Mouse (Mus musculus): ENCODE results near the gene Kctd21. TPM values are rescaled to one million over a fixed set of nuclear protein-coding genes. Genes with fewer than 3 reads are reported as not detected.

Kctd21 gene
- polyA plus RNA-seq, 1 experiment from 2014 or later, result 1.4 TPM

GRCm38 (mm10) chr7:97382661-97383060 is 50.5 kb downstream of the Kctd21 start:
- Histone ChIP-seq H3K36me3 (ENCODE audit: control insufficient read depth, insufficient read depth) (peaks cover 58% of the 10 kb centered on the region), H3K4me2 (ENCODE audit: low read depth, low read length) (no peak overlapping the region), H3K9ac (ENCODE audit: low read depth, low read length) (no peak overlapping the region), H3K4me3 (ENCODE audit: low read depth, low read length) (no peak overlapping the region), H3K27me3 (ENCODE audit: control insufficient read depth, insufficient read depth, low read depth, low read length) (no peaks in the 10 kb centered on the region), H3K4me1 (ENCODE audit: control insufficient read depth, low read depth, low read length) (no peaks in the 10 kb centered on the region), H3K9me3 (replicated peaks; ENCODE audit: control insufficient read depth, low read length) (no peaks in the 10 kb centered on the region), H3K27ac (ENCODE audit: low read length) (no peak overlapping the region)
- 88% methylated on average over 8 of the region's 8 CpGs for WGBS (ENCODE audit: insufficient replicate concordance)
- ATAC-seq (ENCODE audit: low read depth), result no peak

- H3K4me3 ChIP-seq (ENCODE audit: low read depth, low read length), result no peak overlapping the region
- no peaks in the 10 kb centered on the region for H3K4me1 ChIP-seq (ENCODE audit: control insufficient read depth, low read depth, low read length)
- H3K9me3 ChIP-seq (replicated peaks; ENCODE audit: control insufficient read depth, low read length), result no peaks in the 10 kb centered on the region
- H3K27ac ChIP-seq (ENCODE audit: low read length), result no peak overlapping the region
- no peak overlapping the region for H3K4me2 ChIP-seq (ENCODE audit: low read depth, low read length)
- H3K27me3 ChIP-seq (ENCODE audit: control insufficient read depth, insufficient read depth, low read depth, low read length), result no peaks in the 10 kb centered on the region
- ATAC-seq (ENCODE audit: low read depth), result no peak
- peaks cover 55% of the 10 kb centered on the region for H3K36me3 ChIP-seq (ENCODE audit: control insufficient read depth, insufficient read depth)
- H3K9ac ChIP-seq (ENCODE audit: low read depth, low read length), result no peak overlapping the region
- 79% methylated on average over 10 of the region's 10 CpGs for WGBS (ENCODE audit: insufficient replicate concordance)
Measured at GRCm38 (mm10) chr7:97383496-97384132, 51.5 kb downstream of the Kctd21 start.

- H3K4me2 ChIP-seq (ENCODE audit: low read depth, low read length), result no peak overlapping the region
- H3K9ac ChIP-seq (ENCODE audit: low read depth, low read length), result no peak overlapping the region
Measured at GRCm38 (mm10) chr7:97386106-97386805, 54.1 kb downstream of the Kctd21 start.

GRCm38 (mm10) chr7:97386806-97387370 is 54.8 kb downstream of the Kctd21 start:
- ATAC-seq (ENCODE audit: low read depth), result no peak
- 77% methylated on average over 5 of the region's 5 CpGs for WGBS (ENCODE audit: insufficient replicate concordance)
- no peaks in the 10 kb centered on the region for H3K9me3 ChIP-seq (replicated peaks; ENCODE audit: control insufficient read depth, low read length)
- H3K4me3 ChIP-seq (ENCODE audit: low read depth, low read length), result no peak overlapping the region
- no peaks in the 10 kb centered on the region for H3K4me1 ChIP-seq (ENCODE audit: control insufficient read depth, low read depth, low read length)
- H3K9ac ChIP-seq (ENCODE audit: low read depth, low read length), result no peak overlapping the region
- no peaks in the 10 kb centered on the region for H3K27me3 ChIP-seq (ENCODE audit: control insufficient read depth, insufficient read depth, low read depth, low read length)
- peaks cover 50% of the 10 kb centered on the region for H3K36me3 ChIP-seq (ENCODE audit: control insufficient read depth, insufficient read depth)
- no peak overlapping the region for H3K4me2 ChIP-seq (ENCODE audit: low read depth, low read length)
- no peak overlapping the region for H3K27ac ChIP-seq (ENCODE audit: low read length)

More at GRCm38 (mm10) chr7:97386106-97386805, 54.1 kb downstream of the Kctd21 start:
- WGBS (ENCODE audit: insufficient replicate concordance), result 81% methylated on average over 7 of the region's 7 CpGs
- Histone ChIP-seq H3K9me3 (replicated peaks; ENCODE audit: control insufficient read depth, low read length) (no peaks in the 10 kb centered on the region), H3K27ac (ENCODE audit: low read length) (no peak overlapping the region), H3K4me1 (ENCODE audit: control insufficient read depth, low read depth, low read length) (no peaks in the 10 kb centered on the region), H3K4me3 (ENCODE audit: low read depth, low read length) (no peak overlapping the region), H3K27me3 (ENCODE audit: control insufficient read depth, insufficient read depth, low read depth, low read length) (no peaks in the 10 kb centered on the region), H3K36me3 (ENCODE audit: control insufficient read depth, insufficient read depth) (peaks cover 48% of the 10 kb centered on the region)
- ATAC-seq (ENCODE audit: low read depth), result no peak

GRCm38 (mm10) chr7:97387561-97388147 is 55.5 kb downstream of the Kctd21 start:
- H3K4me3 ChIP-seq (ENCODE audit: low read depth, low read length), result no peak overlapping the region
- H3K4me1 ChIP-seq (ENCODE audit: control insufficient read depth, low read depth, low read length), result no peaks in the 10 kb centered on the region
- peaks cover 48% of the 10 kb centered on the region for H3K36me3 ChIP-seq (ENCODE audit: control insufficient read depth, insufficient read depth)
- WGBS (ENCODE audit: insufficient replicate concordance), result 73% methylated on average over 8 of the region's 8 CpGs
- H3K4me2 ChIP-seq (ENCODE audit: low read depth, low read length), result no peak overlapping the region
- H3K27me3 ChIP-seq (ENCODE audit: control insufficient read depth, insufficient read depth, low read depth, low read length), result no peaks in the 10 kb centered on the region
- no peak overlapping the region for H3K9ac ChIP-seq (ENCODE audit: low read depth, low read length)
- no peaks in the 10 kb centered on the region for H3K9me3 ChIP-seq (replicated peaks; ENCODE audit: control insufficient read depth, low read length)
- no peak for ATAC-seq (ENCODE audit: low read depth)
- no peak overlapping the region for H3K27ac ChIP-seq (ENCODE audit: low read length)

GRCm38 (mm10) chr7:97388541-97388940 is 56.4 kb downstream of the Kctd21 start:
- Histone ChIP-seq H3K4me2 (ENCODE audit: low read depth, low read length) (no peak overlapping the region), H3K4me1 (ENCODE audit: control insufficient read depth, low read depth, low read length) (no peaks in the 10 kb centered on the region), H3K27me3 (ENCODE audit: control insufficient read depth, insufficient read depth, low read depth, low read length) (no peaks in the 10 kb centered on the region), H3K4me3 (ENCODE audit: low read depth, low read length) (no peak overlapping the region), H3K9me3 (replicated peaks; ENCODE audit: control insufficient read depth, low read length) (no peaks in the 10 kb centered on the region), H3K27ac (ENCODE audit: low read length) (no peak overlapping the region), H3K9ac (ENCODE audit: low read depth, low read length) (no peak overlapping the region), H3K36me3 (ENCODE audit: control insufficient read depth, insufficient read depth) (peaks cover 42% of the 10 kb centered on the region)
- 75% methylated on average over 4 of the region's 4 CpGs for WGBS (ENCODE audit: insufficient replicate concordance)
- no peak for ATAC-seq (ENCODE audit: low read depth)

GRCm38 (mm10) chr7:97391293-97392078 is 59.4 kb downstream of the Kctd21 start:
- no peak overlapping the region for H3K4me2 ChIP-seq (ENCODE audit: low read depth, low read length)
- no peak overlapping the region for H3K27ac ChIP-seq (ENCODE audit: low read length)
- H3K9ac ChIP-seq (ENCODE audit: low read depth, low read length), result no peak overlapping the region
- H3K27me3 ChIP-seq (ENCODE audit: control insufficient read depth, insufficient read depth, low read depth, low read length), result no peaks in the 10 kb centered on the region
- no peak for ATAC-seq (ENCODE audit: low read depth)
- 73% methylated on average over 13 of the region's 13 CpGs for WGBS (ENCODE audit: insufficient replicate concordance)
- peaks cover 28% of the 10 kb centered on the region for H3K36me3 ChIP-seq (ENCODE audit: control insufficient read depth, insufficient read depth)
- no peak overlapping the region for H3K4me3 ChIP-seq (ENCODE audit: low read depth, low read length)
- H3K4me1 ChIP-seq (ENCODE audit: control insufficient read depth, low read depth, low read length), result no peaks in the 10 kb centered on the region
- no peaks in the 10 kb centered on the region for H3K9me3 ChIP-seq (replicated peaks; ENCODE audit: control insufficient read depth, low read length)

- no peak overlapping the region for H3K4me2 ChIP-seq (ENCODE audit: low read depth, low read length)
- H3K4me3 ChIP-seq (ENCODE audit: low read depth, low read length), result no peak overlapping the region
- ATAC-seq (ENCODE audit: low read depth), result no peak
- no peaks in the 10 kb centered on the region for H3K4me1 ChIP-seq (ENCODE audit: control insufficient read depth, low read depth, low read length)
- H3K9me3 ChIP-seq (replicated peaks; ENCODE audit: control insufficient read depth, low read length), result no peaks in the 10 kb centered on the region
- no peak overlapping the region for H3K9ac ChIP-seq (ENCODE audit: low read depth, low read length)
- peaks cover 25% of the 10 kb centered on the region for H3K36me3 ChIP-seq (ENCODE audit: control insufficient read depth, insufficient read depth)
- H3K27me3 ChIP-seq (ENCODE audit: control insufficient read depth, insufficient read depth, low read depth, low read length), result no peaks in the 10 kb centered on the region
- H3K27ac ChIP-seq (ENCODE audit: low read length), result no peak overlapping the region
- 80% methylated on average over 6 of the region's 6 CpGs for WGBS (ENCODE audit: insufficient replicate concordance)
Measured at GRCm38 (mm10) chr7:97392079-97392445, 59.9 kb downstream of the Kctd21 start.

All from liver, embryonic 16.5 days (tissue).